Comparison of ENCODE assay signal across 12 mouse cellular contexts in genomic region chr8:115005021-115005420, GRCm38 (mm10).
"Had no signal": no experiment of that assay in that cellular context is flagged by ENCODE, and none has a peak within 500 bp of the region (broad histone marks: within the 10 kb centered on the region; RNA-seq: fewer than 3 reads in every experiment).

No protein-coding gene starts in this region.

- H3K4me3 ChIP-seq: layer of hippocampus, adult 2 months; limb, embryonic 13.5 days; midbrain, embryonic 13.5 days; stomach, embryonic 15.5 days had no signal

- H3K36me3 ChIP-seq: limb, embryonic 13.5 days; midbrain, embryonic 13.5 days; stomach, embryonic 15.5 days had no signal

- DNase-seq: kidney, adult 11 months; kidney, postnatal 10 days; kidney, postnatal 4 days; left cerebral cortex, postnatal 4 days; right cerebral cortex, postnatal 14 days; thymus, adult 2 months; thymus, postnatal 25 days had no signal

- H3K9me3 ChIP-seq: limb, embryonic 13.5 days; midbrain, embryonic 13.5 days; stomach, embryonic 15.5 days had no signal

- H3K27ac ChIP-seq: layer of hippocampus, adult 2 months; limb, embryonic 13.5 days; midbrain, embryonic 13.5 days; stomach, embryonic 15.5 days had no signal

- H3K27me3 ChIP-seq: limb, embryonic 13.5 days; stomach, embryonic 15.5 days had no signal

- ATAC-seq: midbrain, embryonic 13.5 days had no signal

- H3K4me2 ChIP-seq: limb, embryonic 13.5 days; liver, embryonic 11.5 days; midbrain, embryonic 13.5 days; stomach, embryonic 15.5 days had no signal

- H3K9ac ChIP-seq: limb, embryonic 13.5 days; midbrain, embryonic 13.5 days; stomach, embryonic 15.5 days had no signal
